1 mouse cellular context compared by ENCODE assay signal in the genomic region with DNA sequence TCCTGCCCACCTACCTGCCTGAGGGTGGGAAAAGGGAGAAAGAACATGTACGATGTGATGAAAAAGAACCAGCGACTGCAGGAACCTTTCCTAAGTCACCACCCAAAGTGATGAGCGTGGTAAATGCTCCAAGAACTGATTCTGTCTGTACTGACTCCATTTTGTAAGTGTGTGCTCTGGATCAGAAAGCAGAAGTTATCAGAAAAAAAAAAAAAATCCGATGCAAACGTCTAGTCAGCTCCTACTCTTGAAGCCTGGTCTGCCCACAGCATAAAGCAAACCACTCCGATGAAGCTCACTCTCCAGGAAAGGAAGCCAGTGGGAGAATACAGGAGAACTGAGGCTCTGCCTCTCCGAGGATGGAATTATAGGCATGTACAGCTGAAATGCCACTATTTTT.
TF ChIP-seq lines count a peak whose summit lies in the region.

No protein-coding gene starts in this region.

TF ChIP-seq in CH12.LX, 34 proteins besides CTCF, POLR2A, EP300 and RAD21:
- TF ChIP-seq ZNF384 (IDR thresholded peaks at IDR 0.05; ENCODE audit: low read depth, low read length): peak; percentile 77
- TF ChIP-seq MAFK (IDR thresholded peaks at IDR 0.05; ENCODE audit: insufficient replicate concordance, low read length): no peak
- no peak for TF ChIP-seq ELF1 (IDR thresholded peaks at IDR 0.05; ENCODE audit: low read depth, low read length)
- no peak for TF ChIP-seq MAX (IDR thresholded peaks at IDR 0.05; ENCODE audit: low read length)
- no peak for TF ChIP-seq MEF2A (IDR thresholded peaks at IDR 0.05; ENCODE audit: borderline replicate concordance, low read depth, low read length)
- no peak for TF ChIP-seq POLR2AphosphoS2 (IDR thresholded peaks at IDR 0.05; ENCODE audit: low read depth, low read length)
